Mouse (Mus musculus): ENCODE measurements around the gene Ankrd44. TPM values are rescaled to one million over a fixed set of nuclear protein-coding genes. Genes with fewer than 3 reads are reported as not detected.

Ankrd44 gene
- polyA plus RNA-seq, 1 experiment from 2014 or later, result 20.9 TPM

GRCm38 (mm10) chr1:54853311-54854000 lies 72.7 kb downstream of the Ankrd44 start:
- no peak overlapping the region for H3K4me2 ChIP-seq (replicated peaks)
- whole genome bisulfite sequencing, result 67% methylated on average over 11 of the region's 11 CpGs
- ATAC-seq (ENCODE audit: low FRiP score), result peak; percentile 38; the same call in 1 of the 2 replicates
- no peak overlapping the region for H3K27ac ChIP-seq
- peaks cover 9% of the 10 kb centered on the region; the same call in 1 of the 2 replicates for H3K4me1 ChIP-seq
- H3K9me3 ChIP-seq (replicated peaks), result no peaks in the 10 kb centered on the region
- H3K36me3 ChIP-seq, result no peaks in the 10 kb centered on the region
- H3K27me3 ChIP-seq, result no peaks in the 10 kb centered on the region
- H3K9ac ChIP-seq, result no peak overlapping the region
- no peak overlapping the region for H3K4me3 ChIP-seq

GRCm38 (mm10) chr1:54851610-54852009 lies 74.6 kb downstream of the Ankrd44 start:
- no peak overlapping the region for H3K4me3 ChIP-seq
- ATAC-seq (ENCODE audit: low FRiP score), result no peak
- no peak overlapping the region for H3K9ac ChIP-seq
- 65% methylated on average over 9 of the region's 9 CpGs for WGBS
- peaks cover 9% of the 10 kb centered on the region; the same call in 1 of the 2 replicates for H3K4me1 ChIP-seq
- H3K27ac ChIP-seq, result no peak overlapping the region
- no peaks in the 10 kb centered on the region for H3K27me3 ChIP-seq
- no peaks in the 10 kb centered on the region for H3K36me3 ChIP-seq
- no peak overlapping the region for H3K4me2 ChIP-seq (replicated peaks)
- H3K9me3 ChIP-seq (replicated peaks), result no peaks in the 10 kb centered on the region

DNA sequence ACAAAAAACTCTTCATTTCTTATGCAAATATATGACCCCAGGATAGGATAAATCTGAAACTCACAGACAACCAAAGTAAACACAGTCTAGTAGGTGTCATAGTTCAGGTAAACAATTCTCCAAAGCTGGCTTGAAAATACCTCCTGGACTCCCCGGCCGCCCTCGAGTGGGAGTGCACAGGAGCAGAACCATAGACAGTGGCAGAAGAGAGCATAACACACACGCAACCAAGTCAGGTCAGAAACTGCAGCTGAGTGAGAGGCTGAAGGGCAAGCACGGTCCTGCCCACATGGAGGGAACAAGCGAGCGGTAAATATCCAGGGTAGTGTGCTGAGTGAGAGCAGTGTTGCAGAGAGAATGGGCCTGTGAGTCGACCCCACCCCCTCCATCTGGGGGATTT lies 76.1 kb downstream of the Ankrd44 start:
- WGBS, result 51% methylated on average over 8 of the region's 8 CpGs
- no peaks in the 10 kb centered on the region for H3K36me3 ChIP-seq
- no peaks in the 10 kb centered on the region for H3K27me3 ChIP-seq
- no peak overlapping the region for H3K4me3 ChIP-seq
- no peaks in the 10 kb centered on the region for H3K9me3 ChIP-seq (replicated peaks)
- ATAC-seq (ENCODE audit: low FRiP score), result no peak
- peaks cover 9% of the 10 kb centered on the region; the same call in 1 of the 2 replicates for H3K4me1 ChIP-seq
- no peak overlapping the region for H3K9ac ChIP-seq
- H3K4me2 ChIP-seq (replicated peaks), result no peak overlapping the region
- H3K27ac ChIP-seq, result no peak overlapping the region

GRCm38 (mm10) chr1:54847238-54847637 lies 78.9 kb downstream of the Ankrd44 start:
- H3K27me3 ChIP-seq, result no peaks in the 10 kb centered on the region
- no peak for ATAC-seq (ENCODE audit: low FRiP score)
- no peak overlapping the region for H3K27ac ChIP-seq
- no peak overlapping the region for H3K9ac ChIP-seq
- no peaks in the 10 kb centered on the region for H3K36me3 ChIP-seq
- 91% methylated on average over 1 of the region's 1 CpGs for WGBS
- H3K9me3 ChIP-seq (replicated peaks), result no peaks in the 10 kb centered on the region
- no peaks in the 10 kb centered on the region for H3K4me1 ChIP-seq
- no peak overlapping the region for H3K4me2 ChIP-seq (replicated peaks)
- H3K4me3 ChIP-seq, result no peak overlapping the region

- Histone ChIP-seq H3K27me3 (no peaks in the 10 kb centered on the region), H3K4me1 (no peaks in the 10 kb centered on the region), H3K4me2 (replicated peaks) (no peak overlapping the region), H3K9ac (no peak overlapping the region), H3K27ac (no peak overlapping the region), H3K4me3 (no peak overlapping the region), H3K36me3 (no peaks in the 10 kb centered on the region), H3K9me3 (replicated peaks) (no peaks in the 10 kb centered on the region)
- WGBS, result 76% methylated on average over 5 of the region's 5 CpGs
- ATAC-seq (ENCODE audit: low FRiP score), result no peak
Observed at GRCm38 (mm10) chr1:54846346-54847000, 79.7 kb downstream of the Ankrd44 start.

DNA sequence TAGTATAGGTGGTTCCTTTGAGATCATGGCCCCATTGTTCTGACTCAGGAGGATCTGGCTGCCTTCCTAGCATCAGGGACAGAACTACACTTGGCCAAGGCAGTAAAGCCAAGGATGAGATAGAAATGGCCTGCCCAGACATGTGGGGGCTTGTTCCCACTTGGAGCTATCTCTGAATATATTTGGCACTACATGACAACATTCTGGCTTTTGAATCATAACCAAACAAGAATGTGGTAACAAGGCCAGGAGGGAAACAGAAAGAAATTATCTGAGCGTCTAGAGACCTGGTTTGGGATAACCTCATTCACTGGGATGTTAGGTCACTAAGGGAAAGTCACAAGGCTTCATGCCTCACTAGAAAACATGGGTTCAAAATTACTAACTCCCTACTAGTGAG lies 81.8 kb downstream of the Ankrd44 start:
- Histone ChIP-seq H3K27me3 (no peaks in the 10 kb centered on the region), H3K4me2 (replicated peaks) (no peak overlapping the region), H3K9ac (no peak overlapping the region), H3K27ac (no peak overlapping the region), H3K36me3 (no peaks in the 10 kb centered on the region), H3K4me3 (no peak overlapping the region), H3K9me3 (replicated peaks) (no peaks in the 10 kb centered on the region), H3K4me1 (no peaks in the 10 kb centered on the region)
- 94% methylated on average over 1 of the region's 1 CpGs for WGBS
- ATAC-seq (ENCODE audit: low FRiP score), result no peak

DNA sequence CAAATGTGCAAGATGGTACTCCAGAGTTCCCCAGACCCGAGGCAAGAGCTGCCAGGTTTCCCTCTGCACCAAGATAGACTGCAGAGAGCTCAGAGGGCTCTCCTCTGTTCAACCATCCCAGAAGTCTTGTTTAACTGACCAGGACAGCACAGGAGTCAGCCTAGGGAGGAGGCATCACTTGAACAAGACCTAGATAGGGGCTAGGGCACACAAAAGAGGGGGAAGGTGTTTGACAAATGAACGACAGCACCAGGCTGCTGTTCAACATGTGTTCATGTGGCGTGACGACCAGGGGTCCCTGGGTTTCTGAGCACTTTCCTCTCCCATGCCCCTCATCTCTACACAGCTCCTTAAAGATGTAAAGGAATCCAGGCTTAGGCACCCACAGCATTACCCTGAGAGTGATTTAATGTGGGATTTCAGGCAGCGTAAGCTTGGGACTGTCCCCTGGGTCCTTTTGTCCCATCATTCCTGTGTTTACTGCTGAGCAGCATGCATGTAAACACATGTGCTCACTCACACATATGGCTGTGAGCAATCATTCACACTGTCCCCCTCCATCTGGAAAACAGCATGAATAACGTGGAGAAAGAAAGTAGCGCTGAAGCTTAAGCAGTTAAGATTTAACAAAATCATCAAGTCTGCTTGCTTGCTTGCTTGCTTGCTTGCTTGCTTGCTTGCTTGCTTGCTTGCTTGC lies 83.3 kb downstream of the Ankrd44 start:
- H3K4me2 ChIP-seq (replicated peaks), result no peak overlapping the region
- no peak overlapping the region for H3K4me3 ChIP-seq
- no peaks in the 10 kb centered on the region for H3K36me3 ChIP-seq
- H3K9me3 ChIP-seq (replicated peaks), result no peaks in the 10 kb centered on the region
- H3K9ac ChIP-seq, result no peak overlapping the region
- ATAC-seq (ENCODE audit: low FRiP score), result no peak
- H3K4me1 ChIP-seq, result no peaks in the 10 kb centered on the region
- 74% methylated on average over 7 of the region's 7 CpGs for WGBS
- no peaks in the 10 kb centered on the region for H3K27me3 ChIP-seq
- H3K27ac ChIP-seq, result no peak overlapping the region

DNA sequence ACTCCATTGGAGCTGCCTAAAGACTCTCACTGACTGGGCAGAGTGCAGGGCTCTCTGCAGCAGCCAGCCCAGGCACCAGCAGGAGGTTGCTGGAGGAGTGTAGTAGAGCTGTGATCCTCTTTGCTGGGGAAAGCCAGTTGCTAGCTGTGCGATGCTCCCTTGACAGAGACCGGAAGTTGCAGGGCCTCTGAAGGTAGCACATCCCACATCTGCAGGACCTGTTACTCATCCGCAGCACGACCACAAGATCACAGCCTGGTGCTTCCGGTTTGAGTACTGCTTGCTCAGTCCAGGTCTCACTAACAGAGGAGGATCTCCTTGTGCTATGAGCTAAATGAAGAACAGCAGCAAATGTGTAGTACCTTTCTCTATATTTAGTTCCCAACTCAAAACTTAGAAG lies 84.4 kb downstream of the Ankrd44 start:
- 56% methylated on average over 5 of the region's 5 CpGs for WGBS
- Histone ChIP-seq H3K9me3 (replicated peaks) (no peaks in the 10 kb centered on the region), H3K4me2 (replicated peaks) (no peak overlapping the region), H3K36me3 (no peaks in the 10 kb centered on the region), H3K4me3 (no peak overlapping the region), H3K9ac (no peak overlapping the region), H3K27me3 (no peaks in the 10 kb centered on the region), H3K4me1 (no peaks in the 10 kb centered on the region), H3K27ac (no peak overlapping the region)
- ATAC-seq (ENCODE audit: low FRiP score), result no peak

- ATAC-seq (ENCODE audit: low FRiP score), result no peak
- no peak overlapping the region for H3K27ac ChIP-seq
- WGBS, result 88% methylated on average over 2 of the region's 2 CpGs
Observed at GRCm38 (mm10) chr1:54840040-54840439, 86.1 kb downstream of the Ankrd44 start.

GRCm38 (mm10) chr1:54838486-54838805 lies 87.7 kb downstream of the Ankrd44 start:
- H3K27ac ChIP-seq, result no peak overlapping the region
- no peaks in the 10 kb centered on the region for H3K9me3 ChIP-seq (replicated peaks)
- no peak overlapping the region for H3K9ac ChIP-seq
- 87% methylated on average over 6 of the region's 6 CpGs for WGBS
- no peak for ATAC-seq (ENCODE audit: low FRiP score)
- H3K27me3 ChIP-seq, result no peaks in the 10 kb centered on the region
- no peaks in the 10 kb centered on the region for H3K4me1 ChIP-seq
- no peak overlapping the region for H3K4me3 ChIP-seq
- H3K4me2 ChIP-seq (replicated peaks), result no peak overlapping the region
- no peaks in the 10 kb centered on the region for H3K36me3 ChIP-seq

More at GRCm38 (mm10) chr1:54840040-54840439, 86.1 kb downstream of the Ankrd44 start:
- Histone ChIP-seq H3K27me3 (no peaks in the 10 kb centered on the region), H3K9ac (no peak overlapping the region), H3K9me3 (replicated peaks) (no peaks in the 10 kb centered on the region), H3K4me3 (no peak overlapping the region), H3K4me1 (no peaks in the 10 kb centered on the region), H3K4me2 (replicated peaks) (no peak overlapping the region), H3K36me3 (no peaks in the 10 kb centered on the region)

DNA sequence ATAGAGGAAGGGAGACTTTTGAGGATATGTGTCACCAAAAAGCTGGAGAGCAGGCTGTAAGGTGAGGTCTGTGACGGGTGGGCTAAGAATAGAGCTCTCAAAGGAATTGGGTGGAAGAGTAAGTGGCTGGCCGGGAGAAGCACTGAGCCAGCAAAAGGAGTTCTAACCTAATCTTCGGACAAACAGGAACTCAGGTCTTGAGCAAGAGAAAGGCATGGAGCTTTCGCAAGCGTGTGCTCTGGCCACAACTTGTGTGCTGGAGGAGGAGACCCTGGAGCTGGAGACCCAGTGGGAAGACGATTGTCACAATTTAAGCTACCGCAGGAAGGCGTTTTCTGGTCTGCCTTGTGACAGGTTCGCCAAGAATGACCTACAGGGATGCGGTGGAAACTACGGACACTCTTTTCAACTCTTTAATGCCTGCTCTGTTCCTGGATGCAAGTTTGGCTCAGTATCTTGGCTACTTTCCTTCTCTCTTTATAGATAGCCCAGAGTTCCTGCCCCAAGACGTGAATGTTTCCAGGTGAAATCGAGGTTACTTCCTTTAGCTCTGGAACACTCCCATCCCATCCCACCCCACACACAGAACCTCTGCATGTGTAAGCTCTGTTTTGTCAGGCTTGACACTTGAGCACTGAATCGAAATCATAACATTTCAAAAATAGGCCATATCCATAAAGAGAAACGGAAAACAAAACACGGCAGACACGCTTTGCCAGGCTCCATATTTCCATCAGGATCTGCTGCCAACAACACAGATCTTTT lies 88.3 kb downstream of the Ankrd44 start:
- Histone ChIP-seq H3K27me3 (no peaks in the 10 kb centered on the region), H3K9ac (no peak overlapping the region), H3K4me2 (replicated peaks) (no peak overlapping the region), H3K4me3 (no peak overlapping the region), H3K27ac (no peak overlapping the region), H3K9me3 (replicated peaks) (no peaks in the 10 kb centered on the region), H3K36me3 (no peaks in the 10 kb centered on the region), H3K4me1 (no peaks in the 10 kb centered on the region)
- 90% methylated on average over 17 of the region's 17 CpGs for WGBS
- ATAC-seq (ENCODE audit: low FRiP score), result no peak

DNA sequence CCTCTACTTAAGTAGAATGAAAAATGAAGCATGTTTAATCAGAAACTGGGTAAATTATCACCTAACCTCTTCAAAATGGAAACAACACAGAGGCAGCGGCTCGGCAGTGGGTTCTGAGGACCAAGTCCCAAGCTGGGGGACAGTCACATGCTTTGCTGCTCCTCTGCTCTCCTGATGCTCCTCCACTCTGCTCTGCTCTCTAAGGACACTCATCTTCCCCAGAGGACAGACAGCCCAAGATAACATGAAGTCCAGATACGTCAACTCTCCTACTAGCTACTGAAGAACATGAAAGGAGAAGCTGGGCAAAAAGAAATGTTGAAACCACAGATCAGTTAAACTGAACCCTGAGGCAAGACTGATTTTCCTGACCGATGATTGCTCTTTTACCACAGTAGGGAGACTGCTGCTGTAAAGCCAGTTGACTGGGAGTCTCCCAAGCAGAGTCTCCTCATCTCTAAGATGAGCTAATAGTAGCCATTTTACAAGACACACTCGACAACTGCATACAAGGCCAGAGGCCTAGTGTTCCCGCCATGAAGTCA lies 90.5 kb downstream of the Ankrd44 start:
- H3K9me3 ChIP-seq (replicated peaks), result no peaks in the 10 kb centered on the region
- H3K27ac ChIP-seq, result no peak overlapping the region
- H3K4me3 ChIP-seq, result no peak overlapping the region
- H3K36me3 ChIP-seq, result no peaks in the 10 kb centered on the region
- no peak overlapping the region for H3K4me2 ChIP-seq (replicated peaks)
- 84% methylated on average over 6 of the region's 6 CpGs for WGBS
- H3K4me1 ChIP-seq, result no peaks in the 10 kb centered on the region
- no peaks in the 10 kb centered on the region for H3K27me3 ChIP-seq
- no peak overlapping the region for H3K9ac ChIP-seq
- no peak for ATAC-seq (ENCODE audit: low FRiP score)
